Mouse (Mus musculus): ENCODE results near the gene Mmp17.

- TF ChIP-seq CTCF (conservative IDR thresholded peaks at IDR 0.05; ENCODE audit: insufficient read depth, insufficient read length, low read depth, low read length) (no peak), POLR2A (IDR thresholded peaks at IDR 0.05; ENCODE audit: low read depth, low read length) (no peak)
Measured at GRCm38 (mm10) chr5:129568596-129568995, 15.4 kb upstream of the Mmp17 start.

Data from kidney, adult 2 months (tissue).